Mouse (Mus musculus): Measurements from ENCODE around the gene Igfbp7. TPM values are rescaled to one million over a fixed set of nuclear protein-coding genes. Genes with fewer than 3 reads are reported as not detected.

The Igfbp7 gene
- polyA plus RNA-seq, 1 experiment from 2014 or later, result 5.1 TPM

- no peak overlapping the region for H3K27ac ChIP-seq
- peaks cover 34% of the 10 kb centered on the region for H3K27me3 ChIP-seq (ENCODE audit: poor library complexity, severe bottlenecking)
- WGBS, result 76% methylated on average over 19 of the region's 19 CpGs
- no peak overlapping the region for H3K4me3 ChIP-seq
- H3K4me1 ChIP-seq, result peaks cover 38% of the 10 kb centered on the region
- no peak for DNase-seq (ENCODE audit: extremely low spot score, low spot score)
- peaks cover 7% of the 10 kb centered on the region for H3K36me3 ChIP-seq (replicated peaks)
- H3K9me3 ChIP-seq, result no peaks in the 10 kb centered on the region
Measured at GRCm38 (mm10) chr5:77355307-77356265, 52.3 kb downstream of the Igfbp7 start.

GRCm38 (mm10) chr5:77354361-77354787 is 53.5 kb downstream of the Igfbp7 start:
- peak overlapping the region; percentile 29 for H3K4me3 ChIP-seq
- H3K4me1 ChIP-seq, result peaks cover 38% of the 10 kb centered on the region
- H3K9me3 ChIP-seq, result no peaks in the 10 kb centered on the region
- H3K27ac ChIP-seq, result no peak overlapping the region
- DNase-seq (ENCODE audit: extremely low spot score, low spot score), result peak; percentile 85
- peaks cover 19% of the 10 kb centered on the region for H3K36me3 ChIP-seq (replicated peaks)
- H3K27me3 ChIP-seq (ENCODE audit: poor library complexity, severe bottlenecking), result peaks cover 34% of the 10 kb centered on the region
- 12% methylated on average over 16 of the region's 16 CpGs for WGBS

- no peak overlapping the region for H3K4me3 ChIP-seq
- peaks cover 21% of the 10 kb centered on the region for H3K4me1 ChIP-seq
- H3K27me3 ChIP-seq (ENCODE audit: poor library complexity, severe bottlenecking), result peaks cover 19% of the 10 kb centered on the region
- H3K9me3 ChIP-seq, result no peaks in the 10 kb centered on the region
- no peak for DNase-seq (ENCODE audit: extremely low spot score, low spot score)
- 84% methylated on average over 9 of the region's 9 CpGs for WGBS
- no peak overlapping the region for H3K27ac ChIP-seq
- H3K36me3 ChIP-seq (replicated peaks), result peaks cover 46% of the 10 kb centered on the region
Measured at GRCm38 (mm10) chr5:77351691-77352090, 56.1 kb downstream of the Igfbp7 start.

- 93% methylated on average over 15 of the region's 15 CpGs for WGBS
Measured at GRCm38 (mm10) chr5:77349971-77350658, 57.7 kb downstream of the Igfbp7 start.

GRCm38 (mm10) chr5:77348901-77349300 is 58.9 kb downstream of the Igfbp7 start:
- Histone ChIP-seq H3K27me3 (ENCODE audit: poor library complexity, severe bottlenecking) (no peaks in the 10 kb centered on the region), H3K4me3 (no peak overlapping the region), H3K4me1 (peaks cover 2% of the 10 kb centered on the region; the same call in 1 of the 2 replicates), H3K36me3 (replicated peaks) (peaks cover 74% of the 10 kb centered on the region), H3K27ac (no peak overlapping the region), H3K9me3 (no peaks in the 10 kb centered on the region)
- WGBS, result 95% methylated on average over 8 of the region's 8 CpGs
- no peak for DNase-seq (ENCODE audit: extremely low spot score, low spot score)

More at GRCm38 (mm10) chr5:77349971-77350658, 57.7 kb downstream of the Igfbp7 start:
- Histone ChIP-seq H3K4me1 (peaks cover 13% of the 10 kb centered on the region), H3K27ac (no peak overlapping the region), H3K27me3 (ENCODE audit: poor library complexity, severe bottlenecking) (peaks cover 4% of the 10 kb centered on the region), H3K36me3 (replicated peaks) (peaks cover 62% of the 10 kb centered on the region), H3K4me3 (no peak overlapping the region), H3K9me3 (no peaks in the 10 kb centered on the region)
- no peak for DNase-seq (ENCODE audit: extremely low spot score, low spot score)

GRCm38 (mm10) chr5:77340033-77340432 is 67.8 kb downstream of the Igfbp7 start:
- Histone ChIP-seq H3K27ac (no peak overlapping the region), H3K4me3 (no peak overlapping the region), H3K36me3 (replicated peaks) (peaks cover 100% of the 10 kb centered on the region), H3K4me1 (no peaks in the 10 kb centered on the region), H3K9me3 (no peaks in the 10 kb centered on the region), H3K27me3 (ENCODE audit: poor library complexity, severe bottlenecking) (no peaks in the 10 kb centered on the region)
- DNase-seq (ENCODE audit: extremely low spot score, low spot score), result no peak
- WGBS, result 89% methylated on average over 4 of the region's 4 CpGs

- Histone ChIP-seq H3K9me3 (no peaks in the 10 kb centered on the region), H3K4me3 (no peak overlapping the region), H3K27ac (no peak overlapping the region), H3K27me3 (ENCODE audit: poor library complexity, severe bottlenecking) (no peaks in the 10 kb centered on the region), H3K4me1 (no peaks in the 10 kb centered on the region), H3K36me3 (replicated peaks) (peaks cover 99% of the 10 kb centered on the region)
- 84% methylated on average over 5 of the region's 5 CpGs for WGBS
- DNase-seq (ENCODE audit: extremely low spot score, low spot score), result no peak
Measured at GRCm38 (mm10) chr5:77330154-77330553, 77.7 kb downstream of the Igfbp7 start.

- Histone ChIP-seq H3K4me3 (no peak overlapping the region), H3K9me3 (no peaks in the 10 kb centered on the region), H3K4me1 (no peaks in the 10 kb centered on the region), H3K36me3 (replicated peaks) (peaks cover 99% of the 10 kb centered on the region), H3K27me3 (ENCODE audit: poor library complexity, severe bottlenecking) (no peaks in the 10 kb centered on the region), H3K27ac (no peak overlapping the region)
- DNase-seq (ENCODE audit: extremely low spot score, low spot score), result no peak
- WGBS, result 89% methylated on average over 1 of the region's 1 CpGs
Measured at GRCm38 (mm10) chr5:77324936-77325335, 82.9 kb downstream of the Igfbp7 start.

- H3K36me3 ChIP-seq (replicated peaks), result peaks cover 80% of the 10 kb centered on the region
- 93% methylated on average over 6 of the region's 6 CpGs for WGBS
- no peak for DNase-seq (ENCODE audit: extremely low spot score, low spot score)
- H3K4me1 ChIP-seq, result peaks cover 11% of the 10 kb centered on the region
- no peak overlapping the region for H3K4me3 ChIP-seq
- no peaks in the 10 kb centered on the region for H3K27me3 ChIP-seq (ENCODE audit: poor library complexity, severe bottlenecking)
- no peaks in the 10 kb centered on the region for H3K9me3 ChIP-seq
- no peak overlapping the region for H3K27ac ChIP-seq
Measured at GRCm38 (mm10) chr5:77314986-77315385, 92.9 kb downstream of the Igfbp7 start.

- Histone ChIP-seq H3K36me3 (replicated peaks) (peaks cover 74% of the 10 kb centered on the region), H3K4me1 (peaks cover 15% of the 10 kb centered on the region), H3K9me3 (no peaks in the 10 kb centered on the region), H3K4me3 (no peak overlapping the region), H3K27me3 (ENCODE audit: poor library complexity, severe bottlenecking) (no peaks in the 10 kb centered on the region), H3K27ac (no peak overlapping the region)
- WGBS, result 94% methylated on average over 4 of the region's 4 CpGs
- no peak for DNase-seq (ENCODE audit: extremely low spot score, low spot score)
Measured at GRCm38 (mm10) chr5:77314206-77314605, 93.6 kb downstream of the Igfbp7 start.

- peaks cover 34% of the 10 kb centered on the region for H3K4me1 ChIP-seq
- no peaks in the 10 kb centered on the region for H3K9me3 ChIP-seq
- peak within 1 kb of the TSS; percentile 97 for H3K4me3 ChIP-seq
- under 1% methylated on average over 85 of the region's 85 CpGs for WGBS
- no peaks in the 10 kb centered on the region for H3K27me3 ChIP-seq (ENCODE audit: poor library complexity, severe bottlenecking)
- peak; percentile 98 for DNase-seq (ENCODE audit: extremely low spot score, low spot score)
- peaks cover 58% of the 10 kb centered on the region for H3K36me3 ChIP-seq (replicated peaks)
- peak within 1 kb of the TSS; percentile 94 for H3K27ac ChIP-seq
Measured at GRCm38 (mm10) chr5:77309924-77310772, 97.7 kb downstream of the Igfbp7 start, which contains the start of the genes Noa1 and Polr2b. Gene Noa1, minus strand, starts transcription at chr5:77310084. Gene Polr2b, plus strand, starts transcription at chr5:77310147.

All from forebrain, embryonic 10.5 days (tissue).